Mouse (Mus musculus): Measurements from ENCODE around the gene Senp1.

DNA sequence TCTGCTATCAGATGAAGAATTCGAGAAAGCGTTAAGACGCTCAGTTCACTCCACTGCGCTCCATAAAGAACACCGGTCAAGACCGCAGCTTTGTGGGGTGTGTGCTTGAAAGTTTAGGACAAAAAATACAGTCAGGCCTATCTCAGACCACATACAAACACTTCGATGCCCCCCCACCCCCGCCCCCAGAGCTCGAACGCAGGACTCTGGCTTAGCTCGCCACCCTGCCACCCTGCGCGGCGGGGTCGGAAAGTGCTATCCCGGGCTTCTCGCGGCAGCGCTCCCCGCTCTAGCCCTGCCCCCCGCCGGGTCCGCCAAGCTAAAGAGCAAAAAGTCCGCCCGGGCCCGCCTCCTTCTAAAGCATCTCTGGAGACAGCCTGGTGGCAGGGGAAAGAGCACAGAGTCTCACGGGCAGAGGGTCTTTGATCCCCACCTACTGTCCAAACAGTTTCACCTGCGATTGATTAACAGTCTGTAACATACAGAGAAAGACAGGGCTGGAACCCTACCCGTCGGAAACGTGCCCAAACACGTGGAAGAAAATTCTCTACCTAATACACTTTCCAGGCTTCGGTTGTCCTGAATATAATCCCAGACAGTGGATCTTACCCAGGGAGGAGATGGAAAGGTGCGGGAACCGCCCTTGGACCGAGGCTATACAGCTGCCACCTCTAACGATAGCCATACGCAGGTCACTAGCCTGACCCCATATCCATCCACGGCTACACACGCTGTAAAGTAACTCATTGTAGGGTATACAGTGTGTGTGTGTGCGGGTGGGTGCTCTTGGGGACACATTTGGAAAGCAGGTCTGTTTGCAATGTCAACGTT, 90.3 kb downstream of the Senp1 start:
- TF ChIP-seq CTCF (IDR thresholded peaks at IDR 0.05; ENCODE audit: extremely low read depth, insufficient read depth, low read length) (no peak), POLR2A (IDR thresholded peaks at IDR 0.05; ENCODE audit: extremely low read depth, insufficient read depth, low read length) (no peak)

All from cortical plate, adult 2 months (tissue).